Mouse (Mus musculus) 3134 (cell line): ENCODE data around the gene Tbata.

Source experiments
- DNase-seq: peaks from one replicate; pipeline ENCODE4 v3.0.0-alpha.2; 2011; ENCODE audit warnings: low spot score; ENCODE audit not compliant: insufficient read length; ENCODE audit errors: extremely low read depth

Gene Tbata

GRCm38 (mm10) chr10:61171654-61172053, at the start of gene Tbata:
TSS of gene Tbata (plus strand) at chr10:61171954.
- no peak for DNase-seq

GRCm38 (mm10) chr10:61123276-61123913, 48.4 kb upstream of the Tbata start:
- no peak for DNase-seq

- DNase-seq, result no peak
These were observed 47.3 kb upstream of the Tbata start for GRCm38 (mm10) chr10:61124462-61124861.

GRCm38 (mm10) chr10:61128701-61129365, 42.9 kb upstream of the Tbata start:
- DNase-seq, result no peak

GRCm38 (mm10) chr10:61130959-61131358, 40.8 kb upstream of the Tbata start:
- DNase-seq, result peak; percentile 75

GRCm38 (mm10) chr10:61134041-61134440, 37.7 kb upstream of the Tbata start:
- DNase-seq, result peak; percentile 24

GRCm38 (mm10) chr10:61135226-61135839, 36.4 kb upstream of the Tbata start:
- DNase-seq, result no peak

GRCm38 (mm10) chr10:61137567-61137966, 34.2 kb upstream of the Tbata start:
- no peak for DNase-seq

GRCm38 (mm10) chr10:61143343-61143742, 28.4 kb upstream of the Tbata start:
- no peak for DNase-seq

GRCm38 (mm10) chr10:61145766-61146118, 26.0 kb upstream of the Tbata start:
- no peak for DNase-seq

- DNase-seq, result peak; percentile 71
These were observed 25.5 kb upstream of the Tbata start for GRCm38 (mm10) chr10:61146119-61146806.

- no peak for DNase-seq
These were observed 25.0 kb upstream of the Tbata start for GRCm38 (mm10) chr10:61146807-61147156.

- DNase-seq, result peak; percentile 86
These were observed 24.4 kb upstream of the Tbata start, which contains the start of gene Sgpl1 for GRCm38 (mm10) chr10:61147157-61148040. TSS of gene Sgpl1 (minus strand) at chr10:61147703.

- no peak for DNase-seq
These were observed 22.3 kb upstream of the Tbata start for GRCm38 (mm10) chr10:61149476-61149875.

GRCm38 (mm10) chr10:61150616-61151015, 21.1 kb upstream of the Tbata start:
- DNase-seq, result no peak

GRCm38 (mm10) chr10:61152131-61152530, 19.6 kb upstream of the Tbata start:
- no peak for DNase-seq

GRCm38 (mm10) chr10:61155611-61156010, 16.1 kb upstream of the Tbata start:
- no peak for DNase-seq

- no peak for DNase-seq
These were observed 15.3 kb upstream of the Tbata start for GRCm38 (mm10) chr10:61156453-61156852.

GRCm38 (mm10) chr10:61158594-61158993, 13.2 kb upstream of the Tbata start:
- DNase-seq, result no peak

- no peak for DNase-seq
These were observed 11.7 kb upstream of the Tbata start for GRCm38 (mm10) chr10:61160089-61160488.
